Mouse (Mus musculus): ENCODE data around the gene Tfpi. TPM values are rescaled to one million over a fixed set of nuclear protein-coding genes. Genes with fewer than 3 reads are reported as not detected.
"Not testable (repeated sequence)": the region's sequence is repeated elsewhere in the genome, so short reads cannot be mapped to it uniquely, and the experiment has no call there.

The Tfpi gene
- 1 to 10 TPM; 3.8 to 5.8 TPM for total RNA-seq (2021)

DNA sequence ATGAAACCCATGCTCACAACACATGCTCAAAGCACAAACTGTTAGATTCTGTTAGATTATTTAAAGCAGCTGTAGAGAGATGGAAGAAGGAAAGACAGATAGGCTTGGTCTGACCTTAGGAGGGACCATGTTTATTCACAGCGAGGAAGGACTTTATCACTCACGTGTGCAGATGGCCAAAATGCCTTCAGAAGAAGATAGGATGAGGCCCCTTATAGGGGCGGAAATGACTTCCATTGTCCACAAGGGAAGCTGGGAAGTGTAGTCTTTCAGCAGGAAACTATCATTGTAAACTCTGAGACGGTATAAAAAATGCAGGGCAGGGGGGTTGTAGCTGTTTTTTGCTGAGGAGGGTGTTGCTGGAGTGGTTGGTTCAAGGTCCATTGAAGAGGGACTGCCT, at the start of gene Tfpi:
Gene Tfpi (minus strand): TSS at position 199 of the 400 bp plus-strand sequence.
- intact Hi-C loops (cut with DNase I) = no loop called here
- DNase-seq (ENCODE audit: low spot score in 2 of 2) = no peak

DNA sequence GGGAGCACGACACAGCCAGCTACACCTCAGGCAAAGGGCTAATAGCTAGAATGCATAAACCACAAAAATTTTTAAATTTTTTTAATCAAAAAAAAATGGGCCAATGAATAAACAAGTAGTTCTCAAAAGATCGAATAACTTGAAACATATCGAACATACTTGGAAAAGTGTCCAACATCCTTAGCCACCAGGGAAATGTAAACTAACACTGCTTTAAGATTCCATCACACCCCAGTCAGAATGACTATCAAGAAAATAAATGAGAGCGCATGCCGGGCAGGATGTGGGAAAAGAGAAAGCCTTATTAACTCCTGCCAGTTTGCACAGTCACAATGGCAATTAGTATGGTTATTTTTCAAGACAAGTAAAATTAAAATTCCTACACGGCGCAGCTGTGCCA, 49.6 kb upstream of the Tfpi start:
- no peak for DNase-seq (ENCODE audit: low spot score in 2 of 2)
- intact Hi-C loops (cut with DNase I) = no loop called here

DNA sequence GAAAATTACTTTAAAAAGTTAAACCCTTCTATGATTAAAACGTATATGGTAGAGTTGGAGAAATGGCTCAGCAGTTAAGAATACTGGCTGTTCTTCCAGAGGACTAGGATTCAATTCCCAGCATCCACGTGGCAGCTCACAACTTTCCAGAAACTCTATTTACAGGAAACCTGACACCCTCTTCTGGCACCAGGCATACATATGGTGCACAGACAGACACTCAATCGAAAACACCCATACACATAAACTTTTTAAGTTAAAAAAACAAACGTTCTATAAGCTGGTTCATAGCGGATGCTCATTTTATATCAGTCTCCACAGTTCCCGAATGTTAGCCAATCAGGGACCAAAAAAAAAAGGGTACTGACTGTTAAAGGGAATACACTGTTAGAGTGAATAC, 49.2 kb upstream of the Tfpi start:
- intact Hi-C loops (cut with DNase I) = no loop called here

DNA sequence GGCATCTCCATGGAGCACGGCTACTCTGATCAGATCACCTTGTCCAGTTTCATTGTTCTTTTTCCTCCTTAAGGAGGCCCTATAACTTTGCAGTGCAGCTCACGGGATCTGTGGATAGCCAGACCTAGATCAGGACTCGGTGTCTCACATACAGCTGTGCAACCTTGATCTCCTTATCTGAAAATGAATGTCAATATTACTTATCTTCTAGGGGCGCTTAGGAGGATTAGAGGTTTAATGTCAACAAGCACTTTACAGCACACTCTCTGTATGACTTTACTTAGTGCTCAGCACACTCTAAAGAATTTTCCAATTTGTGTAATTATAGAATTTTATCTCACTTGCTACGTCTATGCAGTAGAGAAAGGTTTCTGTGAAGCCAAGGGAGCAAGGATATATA, 48.5 kb upstream of the Tfpi start:
- intact Hi-C loops (cut with DNase I) = no loop called here
- no peak for DNase-seq (ENCODE audit: low spot score in 2 of 2)

More for the DNA sequence above, 49.2 kb upstream of the Tfpi start:
- no peak for DNase-seq (ENCODE audit: low spot score in 2 of 2)

DNA sequence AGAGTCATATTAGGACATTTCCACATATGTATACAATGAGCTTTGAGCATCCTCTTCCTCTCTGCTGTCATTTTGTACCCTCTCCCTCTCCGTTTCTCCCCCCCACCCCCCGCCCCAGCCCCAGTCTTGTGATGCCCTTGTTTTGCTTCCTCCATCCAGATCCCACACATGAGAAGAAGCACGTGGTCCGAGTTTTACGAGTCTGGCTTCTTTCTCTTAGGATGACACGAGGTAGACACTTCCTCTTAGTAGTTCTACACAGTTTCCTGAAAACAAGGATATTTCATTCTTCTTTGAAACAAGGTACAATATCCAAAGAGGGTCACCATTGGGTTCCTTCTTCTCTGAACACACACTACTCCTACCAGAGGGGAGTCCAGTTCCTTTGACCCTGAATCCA, 47.4 kb upstream of the Tfpi start:
- intact Hi-C loops (cut with DNase I) = no loop called here
- DNase-seq (ENCODE audit: low spot score in 2 of 2) = no peak

DNA sequence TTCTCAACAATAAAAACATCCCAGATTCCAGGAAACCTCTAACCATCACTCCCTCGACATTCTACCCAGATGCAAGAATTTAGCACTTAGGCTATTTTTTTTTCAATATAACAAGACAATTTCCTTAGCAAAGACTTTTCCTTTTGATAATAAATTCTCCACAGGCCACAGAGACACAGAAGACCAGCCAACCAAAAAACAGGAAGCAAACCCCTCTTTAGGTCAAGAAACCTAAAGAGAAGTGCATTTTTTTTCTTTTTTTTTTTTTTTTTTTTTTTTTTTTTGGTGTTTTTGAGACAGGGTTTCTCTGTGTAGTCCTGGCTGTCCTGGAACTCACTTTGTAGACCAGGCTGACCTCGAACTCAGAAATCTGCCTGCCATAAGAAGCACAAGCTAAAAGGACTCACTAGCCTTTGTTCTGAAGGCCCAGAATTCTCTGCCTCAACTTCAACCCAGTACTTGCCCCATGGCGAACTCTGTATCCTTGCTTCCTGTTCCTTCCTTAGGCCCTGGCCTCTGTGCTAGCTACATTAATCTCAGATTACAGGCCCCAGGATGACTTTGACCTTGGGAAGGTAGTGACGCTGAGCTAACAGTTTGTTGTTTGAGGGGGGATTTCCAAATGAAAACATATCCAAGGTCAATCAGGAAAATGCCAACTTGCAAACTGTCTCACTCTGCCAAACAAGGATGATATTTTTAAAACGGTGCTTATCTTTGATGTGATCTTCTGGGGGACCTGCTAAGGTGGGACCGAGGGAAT, 46.7 kb upstream of the Tfpi start:
- DNase-seq (ENCODE audit: low spot score in 2 of 2) = no peak
- intact Hi-C loops (cut with DNase I) = no loop called here

DNA sequence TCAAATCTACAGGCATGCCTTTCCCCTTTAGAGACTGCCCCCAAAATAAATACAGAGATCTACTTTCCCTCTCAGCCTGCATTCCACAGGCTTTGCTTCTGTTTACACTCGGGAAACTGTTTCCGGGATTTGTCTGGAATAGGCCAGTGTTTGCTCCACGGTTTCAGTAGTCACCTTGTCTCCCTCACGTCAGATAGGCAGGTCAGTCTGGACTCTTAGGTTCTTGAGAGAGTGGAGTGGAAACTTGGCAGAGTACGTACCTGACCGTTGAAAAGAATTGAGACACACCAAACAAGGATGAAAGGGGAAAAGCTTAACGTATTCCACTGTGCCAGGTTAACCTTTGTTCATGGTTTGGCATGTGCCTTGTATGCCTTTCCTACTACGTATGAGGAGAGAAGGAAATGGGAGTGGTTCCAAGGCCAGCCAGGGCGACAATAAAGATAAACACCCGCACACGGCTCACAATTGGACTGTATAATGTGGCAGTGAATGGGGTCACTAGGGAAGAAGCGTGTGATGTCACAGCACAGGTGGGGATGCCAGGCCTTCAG, 43.0 kb upstream of the Tfpi start:
- no peak for DNase-seq (ENCODE audit: low spot score in 2 of 2)
- intact Hi-C loops (cut with DNase I) = no loop called here

DNA sequence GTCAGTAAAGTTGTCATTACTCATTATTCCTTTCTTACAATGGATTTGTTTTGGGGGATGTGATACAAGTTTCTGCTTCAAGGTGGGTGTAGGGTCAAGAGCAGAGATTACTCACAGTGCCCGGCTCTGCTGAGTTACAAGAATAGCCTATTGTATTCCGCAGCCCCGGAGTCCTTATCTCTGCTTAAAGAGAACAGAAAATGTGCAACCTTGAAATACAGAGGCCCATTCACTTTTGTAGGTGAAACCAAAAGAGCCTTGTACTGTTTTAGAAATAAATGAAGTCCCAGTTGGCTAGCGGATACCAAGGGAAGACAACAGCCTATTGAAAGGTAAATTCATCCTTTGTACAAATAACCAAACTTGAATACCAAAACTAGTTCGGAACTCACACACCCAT, 42.2 kb upstream of the Tfpi start:
- intact Hi-C loops (cut with DNase I) = no loop called here

DNA sequence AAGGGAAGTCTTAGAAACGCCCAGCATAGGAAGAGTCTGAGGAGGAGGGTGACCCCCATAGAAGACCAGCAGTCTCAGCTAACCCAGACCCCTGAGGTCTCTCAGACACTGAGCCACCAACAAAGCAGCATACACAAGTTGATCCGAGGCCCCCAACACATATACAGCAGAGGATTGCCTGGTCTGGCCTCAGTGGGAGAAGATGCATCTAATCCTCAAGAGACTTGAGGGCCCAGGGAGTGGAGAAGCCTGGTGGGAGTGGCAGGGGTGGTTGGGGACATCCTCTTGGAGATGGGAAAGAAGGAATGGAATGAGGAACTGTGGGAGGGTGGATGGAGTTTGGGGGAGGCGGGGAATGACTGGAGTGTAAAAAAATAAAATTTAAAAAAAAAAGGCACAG, 36.7 kb upstream of the Tfpi start:
- intact Hi-C loops (cut with DNase I) = loop anchor here (5.0 kb wide), 1 partner anchor 44 kb away; no protein-coding TSS in a partner anchor

More for the DNA sequence above, 42.2 kb upstream of the Tfpi start:
- no peak for DNase-seq (ENCODE audit: low spot score in 2 of 2)

DNA sequence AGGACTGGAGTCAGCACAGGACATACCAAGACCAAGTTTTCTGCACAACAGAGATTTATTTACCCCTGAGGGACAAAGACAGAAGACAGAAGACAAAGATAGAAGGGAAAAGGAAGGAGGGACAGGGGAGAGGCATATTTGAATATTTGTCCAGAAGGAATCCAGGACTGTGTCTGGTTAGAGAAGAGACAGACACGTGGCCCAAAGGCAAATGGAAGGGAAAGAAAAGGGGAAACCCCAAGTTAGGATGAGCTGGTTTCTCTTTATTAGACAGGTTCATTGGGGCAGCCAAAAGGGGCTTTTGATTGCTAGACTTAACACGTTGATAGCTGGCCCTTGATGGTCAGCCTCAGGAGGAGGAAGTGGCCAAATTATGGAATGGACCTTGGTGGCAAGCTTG, 34.9 kb upstream of the Tfpi start:
- intact Hi-C loops (cut with DNase I) = loop anchor here (5.0 kb wide), 1 partner anchor 46 kb away; no protein-coding TSS in a partner anchor
- no peak for DNase-seq (ENCODE audit: low spot score in 2 of 2)

More for the DNA sequence above, 36.7 kb upstream of the Tfpi start:
- no peak for DNase-seq (ENCODE audit: low spot score in 2 of 2)

DNA sequence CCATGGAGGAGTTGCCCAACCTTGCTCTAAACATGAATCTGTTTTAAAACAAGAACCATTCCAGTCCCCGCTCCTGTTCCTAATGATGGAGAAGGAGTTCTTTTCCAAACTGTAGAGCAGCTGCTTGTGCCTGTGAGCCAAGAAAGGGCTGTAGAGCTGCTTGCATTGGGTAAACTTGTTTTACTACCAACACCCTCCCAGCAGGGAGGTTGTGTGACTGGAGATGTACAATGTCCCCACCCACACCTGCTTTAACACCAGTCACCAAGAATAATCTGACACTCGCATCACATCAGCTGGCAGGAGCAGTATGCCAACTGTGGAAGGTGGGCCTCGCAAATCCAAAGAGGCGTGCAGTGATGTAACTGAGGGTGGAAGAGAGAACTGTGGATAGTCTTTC, 34.5 kb upstream of the Tfpi start:
- DNase-seq (ENCODE audit: low spot score in 2 of 2) = peak; percentile 71 to 79
- intact Hi-C loops (cut with DNase I) = loop anchor here (5.0 kb wide), 1 partner anchor 46 kb away; no protein-coding TSS in a partner anchor

DNA sequence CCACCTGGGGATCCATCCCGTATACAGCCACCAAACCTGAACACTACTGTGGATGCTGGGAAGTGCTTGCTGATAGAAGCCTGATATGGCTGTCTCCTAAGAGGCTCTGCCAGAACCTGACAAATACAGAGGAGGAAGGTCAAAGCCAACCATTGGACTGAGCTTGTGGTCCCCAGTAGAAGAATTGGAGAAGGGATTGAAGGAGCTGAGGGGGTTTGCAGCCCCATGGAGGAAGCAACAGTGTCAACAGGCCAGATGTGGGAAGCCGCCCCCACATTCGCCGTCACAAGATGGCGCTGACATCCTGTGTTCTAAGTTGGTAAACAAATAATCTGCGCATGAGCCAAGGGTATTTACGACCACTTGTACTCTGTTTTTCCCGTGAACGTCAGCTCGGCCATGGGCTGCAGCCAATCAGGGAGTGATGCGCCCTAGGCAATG, 28.4 kb upstream of the Tfpi start:
- intact Hi-C loops (cut with DNase I); DNase-seq (ENCODE audit: low spot score in 2 of 2): not testable (repeated sequence)

DNA sequence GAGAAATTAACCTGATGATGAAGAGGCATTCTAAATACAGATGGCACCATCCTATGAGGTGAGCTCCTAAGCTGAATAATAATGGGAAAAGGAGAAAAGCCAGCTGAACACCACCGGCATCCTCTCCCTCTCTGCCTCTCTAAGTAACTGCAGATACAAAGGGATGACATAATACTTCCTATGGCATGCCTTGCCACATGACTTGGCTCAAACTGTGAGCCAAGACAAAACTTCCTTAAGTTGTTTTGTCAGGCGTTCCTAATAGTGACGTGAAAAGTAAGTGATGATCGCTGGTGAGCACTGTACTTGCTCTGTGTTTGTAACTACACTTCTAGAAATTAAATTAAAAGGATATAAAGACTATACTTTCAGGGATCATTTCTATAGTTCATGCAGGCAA, 27.7 kb upstream of the Tfpi start:
- intact Hi-C loops (cut with DNase I) = no loop called here

DNA sequence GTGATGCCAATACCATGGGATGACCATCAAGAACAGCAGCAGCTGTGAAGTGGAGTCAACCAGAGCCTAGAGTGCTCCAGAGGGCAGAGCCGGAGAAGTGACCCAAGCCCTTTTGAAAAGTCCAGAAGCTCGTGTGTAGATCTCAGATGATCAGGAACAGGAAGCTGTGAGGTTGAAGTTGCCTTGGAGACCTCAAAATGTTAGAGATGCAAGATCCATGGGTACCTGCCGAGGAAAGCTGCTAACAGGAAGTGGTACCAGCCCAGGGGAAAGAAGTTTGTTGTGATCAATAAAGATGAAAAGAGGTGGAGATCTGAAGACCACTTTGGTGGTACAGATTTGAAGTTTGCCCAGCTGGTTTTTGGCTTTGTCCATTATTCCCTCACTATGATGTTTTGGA, 22.3 kb upstream of the Tfpi start:
- no peak for DNase-seq (ENCODE audit: low spot score in 2 of 2)
- intact Hi-C loops (cut with DNase I) = no loop called here

More for the DNA sequence above, 27.7 kb upstream of the Tfpi start:
- DNase-seq (ENCODE audit: low spot score in 2 of 2) = no peak

DNA sequence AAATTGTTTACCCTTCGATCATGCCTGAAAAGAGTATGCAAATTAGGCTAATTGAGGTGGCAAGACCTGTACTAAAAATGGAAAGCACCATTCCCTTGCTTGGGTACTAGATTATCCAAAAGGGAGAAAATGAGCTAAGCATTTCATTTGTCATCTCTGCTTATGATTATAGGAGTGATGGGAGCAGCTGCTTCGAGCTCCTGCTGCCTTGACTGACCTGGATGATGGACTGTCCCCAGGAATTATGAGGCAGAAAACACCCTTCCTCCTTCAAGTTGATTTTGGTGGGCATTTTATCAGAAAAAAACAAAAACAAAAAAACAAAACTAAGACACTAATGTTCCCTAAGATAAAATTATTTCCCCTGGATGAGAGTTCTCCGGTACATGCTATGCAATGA, 18.5 kb upstream of the Tfpi start:
- intact Hi-C loops (cut with DNase I) = no loop called here
- DNase-seq (ENCODE audit: low spot score in 2 of 2) = no peak

DNA sequence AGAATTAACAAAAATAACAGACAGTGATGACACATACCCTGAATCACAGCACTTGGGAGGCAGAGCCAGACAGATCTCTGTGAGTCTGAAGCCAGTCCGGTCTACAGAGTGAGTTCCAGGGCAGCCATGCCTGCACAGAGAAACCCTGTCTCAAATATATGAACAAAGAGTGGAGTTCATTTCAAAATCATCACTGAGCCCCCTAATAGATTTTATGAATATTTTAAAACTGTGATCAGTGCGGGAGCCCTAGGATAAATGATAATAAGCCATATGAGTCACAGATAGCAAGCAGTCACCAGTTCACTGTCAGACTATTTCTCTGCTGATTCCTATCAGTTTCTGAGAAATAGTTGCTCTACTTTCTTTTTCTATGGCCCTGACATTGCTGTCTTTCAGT, 17.1 kb upstream of the Tfpi start:
- intact Hi-C loops (cut with DNase I) = no loop called here
- DNase-seq (ENCODE audit: low spot score in 2 of 2) = no peak

DNA sequence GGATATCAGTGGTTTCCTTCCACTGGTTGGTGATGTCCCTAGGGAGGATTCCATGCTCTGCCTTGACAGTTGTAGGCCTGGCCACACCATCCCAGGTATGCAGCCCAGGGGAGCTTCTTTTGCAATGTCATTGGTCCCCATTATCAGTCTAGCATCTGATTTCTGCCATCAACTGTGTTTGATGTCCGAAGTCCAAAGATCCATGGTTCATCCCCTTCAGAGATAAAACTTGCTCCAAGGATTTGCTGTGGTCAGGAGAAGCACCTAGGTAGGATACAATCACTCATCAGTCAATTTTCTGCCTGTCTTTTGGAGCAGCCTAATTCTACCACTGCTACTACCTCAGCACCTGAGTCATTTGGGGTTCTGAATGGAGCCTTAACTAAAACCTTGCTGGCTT, 15.1 kb upstream of the Tfpi start:
- no peak for DNase-seq (ENCODE audit: low spot score in 2 of 2)

DNA sequence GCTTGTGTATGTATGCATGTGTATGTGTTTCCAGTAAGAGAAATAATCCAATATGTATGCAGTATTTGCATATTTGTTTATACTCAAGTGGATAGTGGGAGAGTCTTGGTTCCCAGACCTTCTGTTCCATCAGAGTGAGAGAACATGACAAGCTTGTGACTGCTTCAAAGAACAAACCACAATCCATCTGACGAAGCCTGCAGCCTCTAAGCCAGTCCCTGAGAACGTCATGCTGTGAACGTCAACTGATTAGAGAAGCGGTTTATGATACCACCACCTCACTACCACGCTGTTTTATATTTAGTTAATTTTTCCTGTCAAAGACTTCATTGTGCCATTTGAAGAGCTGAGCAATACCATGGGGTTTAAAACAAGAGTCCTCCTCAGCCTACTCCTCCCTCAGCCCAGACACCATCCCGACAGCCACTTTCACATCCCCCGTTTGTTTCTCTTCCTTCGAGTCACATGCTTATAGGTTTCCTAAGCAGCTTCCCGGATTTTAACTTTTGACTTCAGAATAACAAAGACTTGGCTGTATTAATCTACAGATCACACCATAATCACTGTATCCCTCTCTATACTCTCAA, 11.2 kb upstream of the Tfpi start:
- no peak for DNase-seq (ENCODE audit: low spot score in 2 of 2)
- intact Hi-C loops (cut with DNase I) = no loop called here

More for the DNA sequence above, 15.1 kb upstream of the Tfpi start:
- intact Hi-C loops (cut with DNase I) = no loop called here

DNA sequence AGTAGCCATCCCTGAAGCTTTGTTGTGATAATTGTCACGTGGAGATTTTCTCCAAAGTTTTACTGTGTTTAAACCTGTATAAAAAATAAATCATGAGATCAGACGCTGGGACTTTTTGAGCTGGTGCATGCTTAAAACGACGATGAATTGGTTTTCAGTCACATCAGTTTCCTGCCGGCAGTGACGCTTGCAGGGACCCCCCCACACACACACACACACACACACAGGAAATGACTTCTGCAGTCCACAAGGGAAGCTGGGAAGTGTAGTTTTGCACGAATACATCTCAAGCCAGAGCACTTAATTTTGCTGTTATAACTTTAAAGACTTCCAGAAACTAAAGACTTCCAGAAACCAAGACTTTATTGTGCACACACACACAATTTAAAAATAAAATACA, 5.3 kb upstream of the Tfpi start:
- DNase-seq (ENCODE audit: low spot score in 2 of 2) = no peak
- intact Hi-C loops (cut with DNase I) = no loop called here

DNA sequence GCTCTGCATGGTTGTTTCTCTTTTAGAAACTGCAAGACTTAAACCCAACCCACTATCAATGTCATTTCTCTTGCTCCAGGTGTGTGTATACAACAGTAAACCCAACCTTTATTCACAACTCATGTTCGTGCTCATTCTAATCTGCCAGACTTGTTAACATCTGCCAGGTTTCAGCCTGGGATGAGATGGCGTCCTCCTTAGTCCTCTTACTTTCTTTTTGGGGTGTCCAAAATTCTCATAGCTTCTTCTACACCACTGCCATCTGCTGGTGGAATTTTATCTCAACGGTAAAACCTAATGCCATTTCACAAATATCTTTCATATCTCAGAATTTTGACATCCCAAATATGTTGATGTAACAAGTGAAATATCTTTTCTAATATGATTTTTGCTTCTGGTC, 2.5 kb upstream of the Tfpi start:
- intact Hi-C loops (cut with DNase I) = loop anchor here (2.0 kb wide), 1 partner anchor 22 kb away; no protein-coding TSS in a partner anchor
- DNase-seq (ENCODE audit: low spot score in 2 of 2) = peak in 1 of 2 experiments; percentile 18

DNA sequence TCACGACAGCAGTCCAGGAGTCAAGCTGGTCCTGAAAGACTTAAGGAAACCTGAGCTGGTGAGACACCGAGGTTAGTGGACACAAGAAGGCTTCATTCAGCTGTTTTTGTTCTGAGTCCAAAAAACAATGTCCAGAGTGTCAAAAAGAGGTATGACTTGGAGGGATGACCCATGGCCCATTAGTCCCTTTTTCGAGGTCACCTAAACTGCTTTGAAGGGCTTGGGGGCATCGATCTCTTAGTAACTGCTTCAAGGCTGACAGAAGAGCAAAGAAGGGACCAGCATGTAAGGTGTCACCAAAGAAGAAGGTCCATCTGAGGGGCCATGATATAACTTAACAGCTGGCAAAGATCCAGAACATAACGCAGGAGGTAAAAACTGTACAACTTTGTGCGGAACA, 1.2 kb upstream of the Tfpi start:
- intact Hi-C loops (cut with DNase I) = loop anchor here (2.0 kb wide), 1 partner anchor 21 kb away; no protein-coding TSS in a partner anchor
- no peak for DNase-seq (ENCODE audit: low spot score in 2 of 2)
